ENCODE assay signal across 8 mouse cellular contexts in the genomic region with DNA sequence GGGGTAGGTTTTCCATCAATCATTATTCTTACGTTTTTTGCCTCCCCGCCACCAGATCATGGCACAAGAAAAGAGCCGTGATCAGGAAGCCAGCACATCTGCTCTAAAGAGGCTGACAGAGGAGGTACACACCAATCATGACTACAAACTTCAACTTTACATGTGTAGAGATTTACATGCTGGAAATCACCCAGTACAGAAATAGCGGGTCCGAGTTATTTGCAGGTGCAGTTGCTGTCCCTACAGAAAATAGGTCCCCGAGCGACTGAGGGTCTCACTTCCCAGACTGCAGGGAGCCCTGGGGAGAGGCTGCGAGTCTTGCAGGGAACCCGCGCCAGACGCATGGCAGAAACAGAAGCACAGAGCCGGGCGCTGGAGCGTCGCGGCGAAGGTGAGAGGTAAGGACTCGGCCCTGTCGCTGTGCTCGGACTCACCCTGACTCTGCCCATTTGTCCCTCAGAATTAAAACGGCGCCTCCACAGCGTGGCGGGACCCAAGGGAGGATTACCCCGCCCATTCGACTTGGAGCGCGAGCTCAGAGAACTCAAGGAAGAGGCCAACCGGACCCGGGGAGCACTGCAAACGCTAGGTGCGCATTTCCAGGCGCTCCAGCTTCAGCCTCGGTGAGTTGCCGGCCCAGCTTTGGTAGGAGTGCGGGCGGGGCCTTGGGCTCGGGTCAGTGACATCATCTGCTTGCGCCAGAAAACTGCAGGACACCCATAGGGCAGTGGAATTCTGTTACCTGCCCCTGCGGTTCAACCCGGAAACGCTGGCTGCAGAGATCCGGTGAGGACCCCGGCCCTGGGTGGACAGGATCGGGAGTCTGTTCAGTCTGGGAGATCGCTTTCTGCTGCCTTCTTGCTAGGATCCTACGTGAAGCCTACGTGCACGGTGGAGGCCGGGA. TPM values are rescaled to one million over a fixed set of nuclear protein-coding genes. Genes with fewer than 3 reads are reported as not detected.
DNase-seq lines count a peak whose midpoint lies in the region; ATAC-seq and TF ChIP-seq lines count a peak whose summit lies in the region.

No protein-coding gene starts in this region.

- TF ChIP-seq CTCF in E14TG2a.4 (conservative IDR thresholded peaks at IDR 0.05; ENCODE audit: low read length) = no peak
- 0 out of 2 replicates have a peak, but pooled peaks have one; percentile 2 for TF ChIP-seq CTCF in heart, postnatal 0 days (IDR thresholded peaks at IDR 0.05; ENCODE audit: low read depth)
- TF ChIP-seq CTCF in testis, adult 2 months (IDR thresholded peaks at IDR 0.05; ENCODE audit: control insufficient read depth, insufficient read depth, insufficient replicate concordance, low read depth, low read length) = no peak

- peak overlapping the region; percentile 69 for H3K9ac ChIP-seq in forebrain, embryonic 12.5 days
- peak overlapping the region; percentile 79 for H3K9ac ChIP-seq in heart, postnatal 0 days (replicated peaks; ENCODE audit: low read depth, low read length)
- H3K9ac ChIP-seq in liver, embryonic 16.5 days (ENCODE audit: low read depth, low read length) = peak overlapping the region; percentile 72
- peak overlapping the region; percentile 88 for H3K9ac ChIP-seq in neural tube, embryonic 13.5 days

- peak; percentile 90 for ATAC-seq in forebrain, embryonic 12.5 days (ENCODE audit: low FRiP score)
- peak; percentile 97 for ATAC-seq in heart, postnatal 0 days (ENCODE audit: insufficient read depth, low read depth)
- ATAC-seq in liver, embryonic 16.5 days (ENCODE audit: low read depth) = peak; percentile 95
- ATAC-seq in neural tube, embryonic 13.5 days (ENCODE audit: low read depth) = peak; percentile 94

- WGBS in forebrain, embryonic 12.5 days = 1% methylated on average over 50 of the region's 50 CpGs
- WGBS in heart, postnatal 0 days = 1% methylated on average over 50 of the region's 50 CpGs
- WGBS in liver, embryonic 16.5 days (ENCODE audit: insufficient replicate concordance) = under 1% methylated on average over 50 of the region's 50 CpGs
- WGBS in neural tube, embryonic 13.5 days = under 1% methylated on average over 50 of the region's 50 CpGs

- H3K9me3 ChIP-seq in E14TG2a.4 (ENCODE audit: low read length) = no peaks in the 10 kb centered on the region
- no peaks in the 10 kb centered on the region for H3K9me3 ChIP-seq in forebrain, embryonic 12.5 days
- no peaks in the 10 kb centered on the region for H3K9me3 ChIP-seq in heart, postnatal 0 days (replicated peaks; ENCODE audit: control insufficient read depth, low read length)
- no peaks in the 10 kb centered on the region for H3K9me3 ChIP-seq in liver, embryonic 16.5 days (replicated peaks; ENCODE audit: control insufficient read depth, low read length)
- no peaks in the 10 kb centered on the region for H3K9me3 ChIP-seq in neural tube, embryonic 13.5 days

- DNase-seq in c-Kit-positive CD71-positive TER-119-positive erythroid progenitor cells, embryonic 14.5 days (ENCODE audit: low spot score) = peak; percentile 81
- peak; percentile 93 for DNase-seq in heart, postnatal 0 days (ENCODE audit: low spot score)
- peak; percentile 91 to 94 for DNase-seq in kidney, postnatal 4 days

- peak overlapping the region; percentile 92 for H3K4me3 ChIP-seq in E14TG2a.4 (replicated peaks; ENCODE audit: low read length)
- H3K4me3 ChIP-seq in forebrain, embryonic 12.5 days (replicated peaks) = peak overlapping the region; percentile 61
- H3K4me3 ChIP-seq in heart, postnatal 0 days (ENCODE audit: low read depth, low read length) = peak overlapping the region; percentile 68
- peak overlapping the region; percentile 76 for H3K4me3 ChIP-seq in liver, embryonic 16.5 days (ENCODE audit: low read depth, low read length)
- H3K4me3 ChIP-seq in neural tube, embryonic 13.5 days = peak overlapping the region; percentile 66
- H3K4me3 ChIP-seq in testis, adult 2 months (ENCODE audit: control insufficient read depth, low read depth, low read length) = peak overlapping the region; percentile 90

- peaks cover 61% of the 10 kb centered on the region for H3K36me3 ChIP-seq in E14TG2a.4 (ENCODE audit: insufficient read depth, low read length)
- H3K36me3 ChIP-seq in forebrain, embryonic 12.5 days (replicated peaks) = peaks cover 47% of the 10 kb centered on the region
- peaks cover 44% of the 10 kb centered on the region for H3K36me3 ChIP-seq in heart, postnatal 0 days (replicated peaks; ENCODE audit: control insufficient read depth, insufficient read depth, low read length)
- H3K36me3 ChIP-seq in liver, embryonic 16.5 days (ENCODE audit: control insufficient read depth, insufficient read depth) = peaks cover 22% of the 10 kb centered on the region
- H3K36me3 ChIP-seq in neural tube, embryonic 13.5 days = peaks cover 40% of the 10 kb centered on the region
- H3K36me3 ChIP-seq in testis, adult 2 months (ENCODE audit: control insufficient read depth, insufficient read depth, low read length) = no peaks in the 10 kb centered on the region

- peaks cover 40% of the 10 kb centered on the region for H3K4me1 ChIP-seq in E14TG2a.4 (replicated peaks; ENCODE audit: low read depth, low read length)
- H3K4me1 ChIP-seq in forebrain, embryonic 12.5 days = peaks cover 21% of the 10 kb centered on the region
- H3K4me1 ChIP-seq in heart, postnatal 0 days (ENCODE audit: control insufficient read depth, insufficient read depth) = peaks cover 13% of the 10 kb centered on the region
- H3K4me1 ChIP-seq in liver, embryonic 16.5 days (ENCODE audit: control insufficient read depth, low read depth, low read length) = peaks cover 16% of the 10 kb centered on the region
- peaks cover 27% of the 10 kb centered on the region for H3K4me1 ChIP-seq in neural tube, embryonic 13.5 days (replicated peaks)
- peaks cover 4% of the 10 kb centered on the region for H3K4me1 ChIP-seq in testis, adult 2 months (ENCODE audit: control insufficient read depth, insufficient read depth, low read length)

- TF ChIP-seq POLR2A in testis, adult 2 months (IDR thresholded peaks at IDR 0.05; ENCODE audit: control insufficient read depth, low read depth, low read length) = peak; percentile 66

- peak overlapping the region; percentile 85 for H3K4me2 ChIP-seq in forebrain, embryonic 12.5 days
- peak overlapping the region; percentile 95 for H3K4me2 ChIP-seq in heart, postnatal 0 days (ENCODE audit: low read depth, low read length)
- H3K4me2 ChIP-seq in liver, embryonic 16.5 days (ENCODE audit: low read depth, low read length) = peak overlapping the region; percentile 93
- peak overlapping the region; percentile 89 for H3K4me2 ChIP-seq in neural tube, embryonic 13.5 days

- peak overlapping the region; percentile 74 for H3K27ac ChIP-seq in forebrain, embryonic 12.5 days
- H3K27ac ChIP-seq in heart, postnatal 0 days (ENCODE audit: low read depth) = peak overlapping the region; percentile 83
- peak overlapping the region; percentile 69 for H3K27ac ChIP-seq in liver, embryonic 16.5 days (ENCODE audit: low read length)
- H3K27ac ChIP-seq in neural tube, embryonic 13.5 days (replicated peaks) = peak overlapping the region; percentile 84
- H3K27ac ChIP-seq in testis, adult 2 months (ENCODE audit: control insufficient read depth, insufficient read depth, low read depth, low read length) = peak overlapping the region; percentile 68

- no peak for TF ChIP-seq EP300 in heart, postnatal 0 days (IDR thresholded peaks at IDR 0.05; ENCODE audit: low read depth)

- no peaks in the 10 kb centered on the region for H3K27me3 ChIP-seq in E14TG2a.4 (ENCODE audit: insufficient read depth, low read length)
- H3K27me3 ChIP-seq in forebrain, embryonic 12.5 days = no peaks in the 10 kb centered on the region
- no peaks in the 10 kb centered on the region for H3K27me3 ChIP-seq in heart, postnatal 0 days (ENCODE audit: control insufficient read depth, insufficient read depth, low read length)
- no peaks in the 10 kb centered on the region for H3K27me3 ChIP-seq in liver, embryonic 16.5 days (ENCODE audit: control insufficient read depth, insufficient read depth, low read depth, low read length)
- no peaks in the 10 kb centered on the region for H3K27me3 ChIP-seq in neural tube, embryonic 13.5 days
- H3K27me3 ChIP-seq in testis, adult 2 months (ENCODE audit: control insufficient read depth, insufficient read depth, low read length) = no peaks in the 10 kb centered on the region

RNA-seq across cellular contexts. Expression of a gene that starts 0.8 kb away (rescaled TPM):
- polyA plus RNA-seq in forebrain, embryonic 12.5 days (2016; fragmentation: Nextera tagmentation; extraction: Ambion mirVana) = 2.5 and 4.6 TPM in 2 replicates
- 0.08 and 0.57 TPM in 2 replicates for total RNA-seq in heart, postnatal 0 days (2014; rRNA removed; ENCODE audit: low replicate concordance)
- 3.1 and 5.1 TPM in 2 replicates for polyA plus RNA-seq in heart, postnatal 0 days (2015; fragmentation: Nextera tagmentation; extraction: Ambion mirVana)
- polyA plus RNA-seq in liver, embryonic 16.5 days (2015; fragmentation: Nextera tagmentation; extraction: Ambion mirVana) = 2.2 and 2.4 TPM in 2 replicates
- polyA plus RNA-seq in neural tube, embryonic 13.5 days (2015; fragmentation: Nextera tagmentation; extraction: Ambion mirVana) = 4.3 and 4.7 TPM in 2 replicates
- 3.0 and 3.9 TPM in 2 replicates for polyA plus RNA-seq in testis, adult 2 months (2012; rRNA removed)

RNA-seq across cellular contexts. Expression of a gene that starts 30.5 kb away (rescaled TPM):
- polyA plus RNA-seq in forebrain, embryonic 12.5 days (2016; fragmentation: Nextera tagmentation; extraction: Ambion mirVana) = 296 TPM in 2 replicates
- total RNA-seq in heart, postnatal 0 days (2014; rRNA removed; ENCODE audit: low replicate concordance) = 28.1 and 29.9 TPM in 2 replicates
- 32.1 and 32.2 TPM in 2 replicates for polyA plus RNA-seq in heart, postnatal 0 days (2015; fragmentation: Nextera tagmentation; extraction: Ambion mirVana)
- 38.4 and 45.2 TPM in 2 replicates for polyA plus RNA-seq in liver, embryonic 16.5 days (2015; fragmentation: Nextera tagmentation; extraction: Ambion mirVana)
- 89.8 and 96.9 TPM in 2 replicates for polyA plus RNA-seq in neural tube, embryonic 13.5 days (2015; fragmentation: Nextera tagmentation; extraction: Ambion mirVana)
- 110 and 149 TPM in 2 replicates for polyA plus RNA-seq in testis, adult 2 months (2012; rRNA removed)

RNA-seq across cellular contexts. Expression of a gene that starts 39.8 kb away (rescaled TPM):
- 23.4 and 26.7 TPM in 2 replicates for polyA plus RNA-seq in forebrain, embryonic 12.5 days (2016; fragmentation: Nextera tagmentation; extraction: Ambion mirVana)
- 56.9 and 95.7 TPM in 2 replicates for total RNA-seq in heart, postnatal 0 days (2014; rRNA removed; ENCODE audit: low replicate concordance)
- 30.1 and 32.5 TPM in 2 replicates for polyA plus RNA-seq in heart, postnatal 0 days (2015; fragmentation: Nextera tagmentation; extraction: Ambion mirVana)
- 15.3 and 16.0 TPM in 2 replicates for polyA plus RNA-seq in liver, embryonic 16.5 days (2015; fragmentation: Nextera tagmentation; extraction: Ambion mirVana)
- polyA plus RNA-seq in neural tube, embryonic 13.5 days (2015; fragmentation: Nextera tagmentation; extraction: Ambion mirVana) = 17.4 and 18.8 TPM in 2 replicates
- 38.8 and 39.9 TPM in 2 replicates for polyA plus RNA-seq in testis, adult 2 months (2012; rRNA removed)

RNA-seq across cellular contexts. Expression of a gene that starts 41.5 kb away (rescaled TPM):
- 26.9 and 29.9 TPM in 2 replicates for polyA plus RNA-seq in forebrain, embryonic 12.5 days (2016; fragmentation: Nextera tagmentation; extraction: Ambion mirVana)
- 17.9 and 19.6 TPM in 2 replicates for total RNA-seq in heart, postnatal 0 days (2014; rRNA removed; ENCODE audit: low replicate concordance)
- 27.6 and 28.2 TPM in 2 replicates for polyA plus RNA-seq in heart, postnatal 0 days (2015; fragmentation: Nextera tagmentation; extraction: Ambion mirVana)
- polyA plus RNA-seq in liver, embryonic 16.5 days (2015; fragmentation: Nextera tagmentation; extraction: Ambion mirVana) = 17.8 and 20.5 TPM in 2 replicates
- 32.2 and 37.7 TPM in 2 replicates for polyA plus RNA-seq in neural tube, embryonic 13.5 days (2015; fragmentation: Nextera tagmentation; extraction: Ambion mirVana)
- 4.5 and 5.7 TPM in 2 replicates for polyA plus RNA-seq in testis, adult 2 months (2012; rRNA removed)

RNA-seq across cellular contexts. Expression of a gene that starts 54.2 kb away (rescaled TPM):
- polyA plus RNA-seq in forebrain, embryonic 12.5 days (2016; fragmentation: Nextera tagmentation; extraction: Ambion mirVana) = 513 and 521 TPM in 2 replicates
- total RNA-seq in heart, postnatal 0 days (2014; rRNA removed; ENCODE audit: low replicate concordance) = 465 and 479 TPM in 2 replicates
- polyA plus RNA-seq in heart, postnatal 0 days (2015; fragmentation: Nextera tagmentation; extraction: Ambion mirVana) = 533 and 534 TPM in 2 replicates
- 294 and 297 TPM in 2 replicates for polyA plus RNA-seq in liver, embryonic 16.5 days (2015; fragmentation: Nextera tagmentation; extraction: Ambion mirVana)
- polyA plus RNA-seq in neural tube, embryonic 13.5 days (2015; fragmentation: Nextera tagmentation; extraction: Ambion mirVana) = 689 and 718 TPM in 2 replicates
- 103 and 109 TPM in 2 replicates for polyA plus RNA-seq in testis, adult 2 months (2012; rRNA removed)

Comparison
In these comparisons a context has a peak if more than half of its experiments do, and no peak if none do; other contexts are left out.
1. Peak in every context shown above with its lines: DNase-seq, ATAC-seq, H3K4me3 ChIP-seq and H3K27ac ChIP-seq.